Mouse (Mus musculus) brain, embryonic 14.5 days (tissue): ENCODE measurements around the gene Ptprz1.
"Not testable (repeated sequence)": the region's sequence is repeated elsewhere in the genome, so short reads cannot be mapped to it uniquely, and the experiment has no call there.

Experiments
- CTCF ChIP-seq: fragments of 200-500 bp; IDR thresholded peaks from 2 replicates; pipeline ENCODE4 v1.5.1; 2012; ENCODE audit warnings: inconsistent platforms, mild to moderate bottlenecking, moderate library complexity, borderline replicate concordance; ENCODE audit not compliant: insufficient read depth, insufficient read length; ENCODE audit errors: extremely low read depth
- POLR2A ChIP-seq: fragments of 200-500 bp; IDR thresholded peaks from 2 replicates; pipeline ENCODE4 v1.6.1; 2012; ENCODE audit warnings: mild to moderate bottlenecking, inconsistent platforms, borderline replicate concordance; ENCODE audit not compliant: poor library complexity, insufficient read depth, insufficient read length, severe bottlenecking; ENCODE audit errors: extremely low read depth

- TF ChIP-seq CTCF, POLR2A: not testable (repeated sequence)
Measured at GRCm38 (mm10) chr6:23090346-23091055, 215.2 kb downstream of the Ptprz1 start.
